Mouse (Mus musculus) stomach, embryonic 14.5 days (tissue): ENCODE measurements around the gene Pnpla2. TPM values are rescaled to one million over a fixed set of nuclear protein-coding genes. Genes with fewer than 3 reads are reported as not detected.

Source experiments
- ATAC-seq: fragments of 200-750 bp; cut with Nextera tagmentation; 2 replicates; pipeline ENCODE4 v1.8.0; 2017; ENCODE audit warnings: low read depth, moderate TSS enrichment; ENCODE audit not compliant: insufficient number of reproducible peaks, insufficient read depth, low FRiP score
- H3K27ac ChIP-seq: fragments of 300-500 bp; sonication (generic); 2 replicates; pipeline ENCODE4 v1.5.1; 2014; ENCODE audit warnings: mild to moderate bottlenecking, low read length, moderate library complexity, mixed read lengths
- H3K27me3 ChIP-seq: fragments of 300-500 bp; sonication (generic); 2 replicates; pipeline ENCODE4 v1.6.1; 2014; ENCODE audit warnings: low read length, control low read depth, mixed read lengths; ENCODE audit not compliant: control insufficient read depth, insufficient read depth
- H3K36me3 ChIP-seq: fragments of 300-500 bp; sonication (generic); 2 replicates; pipeline ENCODE4 v1.6.1; 2014; ENCODE audit warnings: mild to moderate bottlenecking, control low read depth, low read length, moderate library complexity, mixed read lengths; ENCODE audit not compliant: control insufficient read depth, insufficient read depth
- H3K4me1 ChIP-seq: fragments of 300-500 bp; sonication (generic); 2 replicates; pipeline ENCODE4 v1.6.1; 2014; ENCODE audit warnings: low read length, control low read depth, mixed read lengths; ENCODE audit not compliant: control insufficient read depth, insufficient read depth
- H3K4me2 ChIP-seq: fragments of 300-500 bp; sonication (generic); replicated peaks from 2 replicates; pipeline ENCODE4 v1.6.1; 2014; ENCODE audit warnings: low read depth, low read length, control low read depth
- H3K4me3 ChIP-seq: fragments of 300-500 bp; sonication (generic); 2 replicates; pipeline ENCODE4 v1.5.1; 2014; ENCODE audit warnings: low read depth, low read length, control low read depth
- H3K9ac ChIP-seq: fragments of 300-500 bp; sonication (generic); replicated peaks from 2 replicates; pipeline ENCODE4 v1.6.1; 2014; ENCODE audit warnings: low read depth, mild to moderate bottlenecking, control low read depth, low read length, moderate library complexity, mixed read lengths
- H3K9me3 ChIP-seq: fragments of 300-500 bp; sonication (generic); 2 replicates; pipeline ENCODE4 v1.6.1; 2016; ENCODE audit warnings: low read depth, low read length, control low read depth; ENCODE audit not compliant: control insufficient read depth
- whole genome bisulfite sequencing: fragments of 180-500 bp; shearing (Covaris S2); extraction: QIAGEN DNeasy Blood & Tissue Kit; methylation state at CpG from one replicate; pipeline ENCODE4 v1.1.7; 2014; 5-methylcytosine and 5-hydroxymethylcytosine counted together
- polyA plus RNA-seq: library from polyadenylated mRNA; unstranded; fragments of >200 nt; fragmentation: Nextera tagmentation; extraction: Ambion mirVana; gene quantifications from 2 replicates; pipeline ENCODE4 v1.2.1, GENCODE M21; 2014

The Pnpla2 gene
- polyA plus RNA-seq, 1 experiment from 2014 or later = 21.7 TPM

- ATAC-seq = no peak
Observed at GRCm38 (mm10) chr7:141429840-141430584, 25.0 kb upstream of the Pnpla2 start.

GRCm38 (mm10) chr7:141430585-141431240 is 24.3 kb upstream of the Pnpla2 start:
- no peak for ATAC-seq
- no peak overlapping the region for H3K4me2 ChIP-seq
- 97% methylated on average over 9 of the region's 9 CpGs for WGBS
- no peak overlapping the region for H3K9ac ChIP-seq
- no peaks in the 10 kb centered on the region for H3K9me3 ChIP-seq
- H3K27me3 ChIP-seq = no peaks in the 10 kb centered on the region
- peaks cover 20% of the 10 kb centered on the region for H3K4me1 ChIP-seq
- no peak overlapping the region for H3K4me3 ChIP-seq
- H3K36me3 ChIP-seq = peaks cover 26% of the 10 kb centered on the region
- H3K27ac ChIP-seq = no peak overlapping the region

More at GRCm38 (mm10) chr7:141429840-141430584, 25.0 kb upstream of the Pnpla2 start:
- Histone ChIP-seq H3K4me2 (peak overlapping the region; percentile 26; the same call in 1 of the 2 replicates), H3K4me1 (peaks cover 16% of the 10 kb centered on the region), H3K9me3 (no peaks in the 10 kb centered on the region), H3K36me3 (peaks cover 26% of the 10 kb centered on the region), H3K9ac (no peak overlapping the region), H3K27me3 (no peaks in the 10 kb centered on the region), H3K27ac (no peak overlapping the region), H3K4me3 (no peak overlapping the region)
- 60% methylated on average over 9 of the region's 9 CpGs for WGBS

GRCm38 (mm10) chr7:141431434-141432185 is 23.4 kb upstream of the Pnpla2 start:
- H3K27me3 ChIP-seq = no peaks in the 10 kb centered on the region
- H3K9me3 ChIP-seq = no peaks in the 10 kb centered on the region
- H3K4me3 ChIP-seq = no peak overlapping the region
- WGBS = 93% methylated on average over 19 of the region's 19 CpGs
- no peak overlapping the region for H3K9ac ChIP-seq
- no peak overlapping the region for H3K4me2 ChIP-seq
- no peak for ATAC-seq
- H3K36me3 ChIP-seq = peaks cover 26% of the 10 kb centered on the region
- no peak overlapping the region for H3K27ac ChIP-seq
- peaks cover 29% of the 10 kb centered on the region for H3K4me1 ChIP-seq

- no peak for ATAC-seq
- Histone ChIP-seq H3K27me3 (no peaks in the 10 kb centered on the region), H3K9ac (no peak overlapping the region), H3K27ac (no peak overlapping the region), H3K36me3 (peaks cover 26% of the 10 kb centered on the region), H3K4me1 (peaks cover 34% of the 10 kb centered on the region), H3K9me3 (no peaks in the 10 kb centered on the region), H3K4me2 (no peak overlapping the region), H3K4me3 (no peak overlapping the region)
- WGBS = 84% methylated on average over 8 of the region's 8 CpGs
Observed at GRCm38 (mm10) chr7:141432186-141432611, 22.8 kb upstream of the Pnpla2 start.

- 0 out of 2 replicates have a peak overlapping the region, but pooled peaks have one; percentile 10 for H3K9ac ChIP-seq
- WGBS = 79% methylated on average over 6 of the region's 6 CpGs
- no peak overlapping the region for H3K27ac ChIP-seq
Observed at GRCm38 (mm10) chr7:141432741-141433516, 22.1 kb upstream of the Pnpla2 start.

GRCm38 (mm10) chr7:141433517-141434400 is 21.2 kb upstream of the Pnpla2 start:
- 67% methylated on average over 15 of the region's 15 CpGs for WGBS
- H3K27me3 ChIP-seq = no peaks in the 10 kb centered on the region
- ATAC-seq = no peak
- H3K9ac ChIP-seq = no peak overlapping the region
- peaks cover 34% of the 10 kb centered on the region for H3K4me1 ChIP-seq
- H3K36me3 ChIP-seq = peaks cover 33% of the 10 kb centered on the region
- peak overlapping the region; percentile 57 for H3K4me2 ChIP-seq
- no peak overlapping the region for H3K27ac ChIP-seq
- H3K9me3 ChIP-seq = no peaks in the 10 kb centered on the region
- H3K4me3 ChIP-seq = peak overlapping the region; percentile 33

More at GRCm38 (mm10) chr7:141432741-141433516, 22.1 kb upstream of the Pnpla2 start:
- Histone ChIP-seq H3K9me3 (no peaks in the 10 kb centered on the region), H3K4me3 (no peak overlapping the region), H3K36me3 (peaks cover 26% of the 10 kb centered on the region), H3K4me1 (peaks cover 34% of the 10 kb centered on the region), H3K4me2 (no peak overlapping the region), H3K27me3 (no peaks in the 10 kb centered on the region)
- no peak for ATAC-seq

- Histone ChIP-seq H3K4me3 (peak overlapping the region; percentile 33), H3K4me2 (peak overlapping the region; percentile 57), H3K4me1 (peaks cover 34% of the 10 kb centered on the region), H3K27me3 (no peaks in the 10 kb centered on the region), H3K9me3 (no peaks in the 10 kb centered on the region), H3K9ac (no peak overlapping the region), H3K36me3 (peaks cover 33% of the 10 kb centered on the region), H3K27ac (peak overlapping the region; percentile 21; the same call in 1 of the 2 replicates)
- WGBS = 16% methylated on average over 8 of the region's 8 CpGs
- no peak for ATAC-seq
Observed at GRCm38 (mm10) chr7:141434464-141434863, 20.5 kb upstream of the Pnpla2 start.
